Mouse (Mus musculus) liver, embryonic 14.5 days (tissue): ENCODE measurements at regions not wholly inside any gene's neighbourhood (a gene's known extent, or its start where the extent isn't known, plus 50 kb on each side); places are given as distances from the start of the nearest gene placed in this dataset.

Experiments
- CTCF ChIP-seq: IDR thresholded peaks from 2 replicates; pipeline ENCODE4 v1.5.1; 2016; ENCODE audit warnings: antibody characterized with exemption, low read depth, control low read depth
- EP300 ChIP-seq: IDR thresholded peaks from 2 replicates; pipeline ENCODE4 v1.6.1; 2016; ENCODE audit warnings: antibody characterized with exemption, low read depth

- TF ChIP-seq CTCF (no peak), EP300 (no peak)
Observed at GRCm38 (mm10) chr3:40179726-40180317, 351.3 kb upstream of the Intu start.
